Mouse (Mus musculus) G1E (cell line): ENCODE results near the gene Lrig2.

Experiments
- CTCF ChIP-seq: IDR thresholded peaks from 2 replicates; pipeline ENCODE4 v1.5.1; 2012; ENCODE audit warnings: low read depth, low read length, inconsistent platforms, mixed read lengths
- POLR2AphosphoS5 ChIP-seq: IDR thresholded peaks from 2 replicates; pipeline ENCODE4 v1.6.1; 2012; ENCODE audit warnings: low read depth, low read length, inconsistent platforms; ENCODE audit not compliant: insufficient replicate concordance
- TAL1 ChIP-seq: conservative IDR thresholded peaks from 2 replicates; pipeline ENCODE4 v1.6.1; 2012; ENCODE audit warnings: low read depth, low read length, inconsistent platforms, mixed read lengths

DNA sequence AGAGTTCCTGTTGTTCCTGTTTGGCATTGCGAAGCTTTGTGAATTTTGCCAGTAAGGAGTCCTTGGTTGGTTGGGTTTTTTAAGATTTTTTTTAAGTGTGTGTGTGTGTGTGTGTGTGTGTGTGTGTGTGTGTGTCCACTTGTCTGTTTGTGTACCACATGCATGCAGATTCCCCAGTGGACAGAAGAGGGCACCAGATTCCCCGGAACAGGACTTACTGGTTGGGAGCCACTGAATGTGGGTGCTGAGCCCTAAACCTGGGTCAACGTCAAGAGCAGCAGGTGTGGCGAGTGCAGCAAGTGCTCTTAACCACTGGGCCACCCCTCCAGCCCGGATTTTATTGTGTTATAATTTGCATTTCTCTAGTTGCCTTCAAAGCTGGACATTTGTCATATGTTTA lies 5.4 kb upstream of the Lrig2 start:
- TF ChIP-seq TAL1: no peak
- no peak for TF ChIP-seq CTCF
- TF ChIP-seq POLR2AphosphoS5: no peak
